16 mouse cellular contexts compared by ENCODE assay signal in genomic region chr8:72749846-72750245, GRCm38 (mm10). TPM values are rescaled to one million over a fixed set of nuclear protein-coding genes. Genes with fewer than 3 reads are reported as not detected.
"Had no signal": no experiment of that assay in that cellular context is flagged by ENCODE, and none has a peak within 500 bp of the region (broad histone marks: within the 10 kb centered on the region; RNA-seq: fewer than 3 reads in every experiment).

No protein-coding gene starts in this region.

- H3K4me1 ChIP-seq: kidney, embryonic 15.5 days; limb, embryonic 10.5 days; neural tube, embryonic 13.5 days had no signal

- H3K4me3 ChIP-seq: kidney, embryonic 15.5 days; left cerebral cortex, adult 2 months; limb, embryonic 10.5 days; neural tube, embryonic 13.5 days had no signal

- H3K9ac ChIP-seq: kidney, embryonic 15.5 days; liver, embryonic 14.5 days; neural tube, embryonic 13.5 days had no signal

- ATAC-seq: inflammation-experienced regulatory T-cells, adult 6 months; lung, postnatal 0 days; midbrain, embryonic 16.5 days had no signal

- H3K27ac ChIP-seq: kidney, embryonic 15.5 days; left cerebral cortex, adult 2 months; limb, embryonic 10.5 days; liver, embryonic 14.5 days; neural tube, embryonic 13.5 days had no signal

- DNase-seq: kidney, adult 11 months; kidney, postnatal 14 days; lung, adult 2 months; retina, postnatal 1 day; thymus, adult 2 months had no signal

- H3K4me2 ChIP-seq: kidney, embryonic 15.5 days; midbrain, embryonic 11.5 days; neural tube, embryonic 13.5 days had no signal

- H3K27me3 ChIP-seq: kidney, embryonic 15.5 days; megakaryocyte, embryonic 14.5 days; neural tube, embryonic 13.5 days had no signal

- H3K9me3 ChIP-seq: kidney, embryonic 15.5 days; limb, embryonic 10.5 days; megakaryocyte, embryonic 14.5 days; neural tube, embryonic 13.5 days had no signal

RNA-seq across cellular contexts. Expression of gene F2rl3, which starts 11.8 kb away (rescaled TPM):
- total RNA-seq: left cerebral cortex, adult 2 months; left cerebral cortex, postnatal 14 days had no signal
